Mouse (Mus musculus) lung, postnatal 0 days (tissue): ENCODE data around the gene Tnfrsf13c. TPM values are rescaled to one million over a fixed set of nuclear protein-coding genes. Genes with fewer than 3 reads are reported as not detected.

Experiments used
- ATAC-seq: fragments of 200-750 bp; cut with Nextera tagmentation; 2 replicates; pipeline ENCODE4 v1.8.0; 2017; ENCODE audit warnings: moderate library complexity
- DNase-seq: peaks from one replicate; pipeline ENCODE4 v3.0.0-alpha.2; 2016; ENCODE audit warnings: low spot score
- H3K27ac ChIP-seq: fragments of 300-500 bp; sonication (generic); 2 replicates; pipeline ENCODE4 v1.5.1; 2014; ENCODE audit warnings: antibody characterized with exemption, mild to moderate bottlenecking, low read length, mixed read lengths
- H3K27me3 ChIP-seq: fragments of 300-500 bp; sonication (generic); replicated peaks from 2 replicates; pipeline ENCODE4 v1.6.1; 2014; ENCODE audit warnings: low read length, mixed read lengths; ENCODE audit not compliant: insufficient read depth
- H3K36me3 ChIP-seq: fragments of 300-500 bp; sonication (generic); 2 replicates; pipeline ENCODE4 v1.6.1; 2014; ENCODE audit warnings: low read length, mixed read lengths; ENCODE audit not compliant: insufficient read depth
- H3K4me1 ChIP-seq: fragments of 300-500 bp; sonication (generic); 2 replicates; pipeline ENCODE4 v1.6.1; 2014; ENCODE audit warnings: antibody characterized with exemption, low read depth, low read length, mixed read lengths; ENCODE audit not compliant: insufficient read depth
- H3K4me2 ChIP-seq: fragments of 300-500 bp; sonication (generic); replicated peaks from 2 replicates; pipeline ENCODE4 v1.6.1; 2014; ENCODE audit warnings: low read depth, mild to moderate bottlenecking, low read length, moderate library complexity, mixed read lengths
- H3K4me3 ChIP-seq: fragments of 300-500 bp; sonication (generic); 2 replicates; pipeline ENCODE4 v1.5.1; 2014; ENCODE audit warnings: low read depth, low read length
- H3K9ac ChIP-seq: fragments of 300-500 bp; sonication (generic); replicated peaks from 2 replicates; pipeline ENCODE4 v1.6.1; 2014; ENCODE audit warnings: low read depth, mild to moderate bottlenecking
- H3K9me3 ChIP-seq: fragments of 300-500 bp; sonication (generic); 2 replicates; pipeline ENCODE4 v1.6.1; 2016; ENCODE audit warnings: low read length, mixed read lengths
- CTCF ChIP-seq: IDR thresholded peaks from 2 replicates; pipeline ENCODE4 v1.5.1; 2016; ENCODE audit warnings: antibody characterized with exemption, mild to moderate bottlenecking
- EP300 ChIP-seq: IDR thresholded peaks from 2 replicates; pipeline ENCODE4 v1.6.1; 2016; ENCODE audit warnings: antibody characterized with exemption, mild to moderate bottlenecking, control low read depth
- WGBS: fragments of 180-500 bp; shearing (Covaris S2); extraction: QIAGEN DNeasy Blood & Tissue Kit; methylation state at CpG from one replicate; pipeline ENCODE4 v1.1.7; 2014; 5-methylcytosine and 5-hydroxymethylcytosine counted together
- polyA plus RNA-seq: library from polyadenylated mRNA; unstranded; fragments of >200 nt; fragmentation: Nextera tagmentation; extraction: Ambion mirVana; gene quantifications from 2 replicates; pipeline ENCODE4 v1.2.1, GENCODE M21; 2015

Gene Tnfrsf13c
- polyA plus RNA-seq, 1 experiment from 2014 or later, result 0.07 TPM

- 81% methylated on average over 4 of the region's 4 CpGs for WGBS
- Histone ChIP-seq H3K9me3 (no peaks in the 10 kb centered on the region), H3K27me3 (no peaks in the 10 kb centered on the region), H3K4me1 (no peaks in the 10 kb centered on the region), H3K27ac (no peak overlapping the region), H3K9ac (no peak overlapping the region), H3K36me3 (peaks cover 54% of the 10 kb centered on the region), H3K4me2 (no peak overlapping the region), H3K4me3 (no peak overlapping the region)
- ATAC-seq (no peak), DNase-seq (no peak)
- no peak for TF ChIP-seq EP300
- no peak; the same call in 1 of the 2 replicates for TF ChIP-seq CTCF
Measured at GRCm38 (mm10) chr15:82187401-82187800, 36.8 kb downstream of the Tnfrsf13c start.

GRCm38 (mm10) chr15:82186931-82187330, 37.2 kb downstream of the Tnfrsf13c start:
- WGBS, result 70% methylated on average over 5 of the region's 5 CpGs
- H3K9ac ChIP-seq, result no peak overlapping the region
- DNase-seq, result no peak
- ATAC-seq, result no peak
- H3K4me2 ChIP-seq, result no peak overlapping the region
- no peak overlapping the region for H3K4me3 ChIP-seq
- H3K4me1 ChIP-seq, result no peaks in the 10 kb centered on the region
- peaks cover 59% of the 10 kb centered on the region for H3K36me3 ChIP-seq
- H3K9me3 ChIP-seq, result no peaks in the 10 kb centered on the region
- H3K27me3 ChIP-seq, result no peaks in the 10 kb centered on the region
- no peak overlapping the region for H3K27ac ChIP-seq
- TF ChIP-seq CTCF, result no peak
- TF ChIP-seq EP300, result no peak

GRCm38 (mm10) chr15:82186131-82186530, 38.0 kb downstream of the Tnfrsf13c start:
- DNase-seq, result no peak
- H3K9ac ChIP-seq, result no peak overlapping the region
- H3K27me3 ChIP-seq, result no peaks in the 10 kb centered on the region
- no peaks in the 10 kb centered on the region for H3K4me1 ChIP-seq
- 78% methylated on average over 14 of the region's 14 CpGs for WGBS
- TF ChIP-seq CTCF, result no peak
- no peak for TF ChIP-seq EP300
- no peak overlapping the region for H3K27ac ChIP-seq
- ATAC-seq, result no peak
- no peaks in the 10 kb centered on the region for H3K9me3 ChIP-seq
- H3K4me3 ChIP-seq, result no peak overlapping the region
- no peak overlapping the region for H3K4me2 ChIP-seq
- peaks cover 65% of the 10 kb centered on the region for H3K36me3 ChIP-seq

DNA sequence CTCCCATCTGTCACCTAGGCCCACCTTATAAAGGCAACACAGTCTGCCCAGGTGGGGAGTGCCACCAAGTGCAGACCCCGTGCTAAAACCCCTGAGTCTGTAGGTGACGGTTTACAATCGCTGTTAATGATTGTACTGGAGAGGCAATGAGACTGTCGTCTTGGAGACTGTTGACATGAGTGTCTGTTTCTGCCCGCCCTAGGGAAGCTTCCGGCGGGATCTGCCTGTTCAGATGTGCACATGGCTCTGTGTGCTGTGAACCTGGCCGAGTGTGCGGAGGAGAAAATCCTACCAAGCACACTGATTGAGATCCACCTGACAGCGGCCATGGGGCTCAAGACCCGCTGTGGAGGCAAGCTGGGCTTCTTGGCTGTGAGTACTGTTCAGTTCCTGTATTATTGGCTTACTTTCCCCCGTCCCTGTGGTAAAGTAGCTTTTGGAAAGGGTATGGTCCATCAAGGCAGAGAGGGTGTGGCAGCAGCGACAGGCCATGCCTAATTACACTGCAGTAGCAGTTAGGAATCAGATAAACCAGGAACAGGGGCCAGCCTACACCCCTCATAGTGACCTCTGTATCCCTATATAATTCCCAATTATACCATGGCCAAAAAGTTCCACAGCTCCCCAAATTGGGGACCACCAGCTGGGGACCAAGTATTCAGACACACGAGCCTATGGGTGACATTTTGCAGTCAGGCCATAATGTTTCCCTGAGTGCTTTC, 38.9 kb downstream of the Tnfrsf13c start:
- no peak overlapping the region for H3K4me2 ChIP-seq
- H3K9ac ChIP-seq, result no peak overlapping the region
- H3K4me3 ChIP-seq, result no peak overlapping the region
- H3K27me3 ChIP-seq, result no peaks in the 10 kb centered on the region
- 85% methylated on average over 14 of the region's 14 CpGs for WGBS
- DNase-seq (no peak), ATAC-seq (no peak)
- H3K4me1 ChIP-seq, result no peaks in the 10 kb centered on the region
- no peaks in the 10 kb centered on the region for H3K9me3 ChIP-seq
- H3K36me3 ChIP-seq, result peaks cover 69% of the 10 kb centered on the region
- no peak overlapping the region for H3K27ac ChIP-seq
- TF ChIP-seq EP300 (no peak), CTCF (no peak)

- 0 out of 2 replicates have a peak, but pooled peaks have one; percentile 16 for ATAC-seq
- H3K27me3 ChIP-seq, result no peaks in the 10 kb centered on the region
- no peaks in the 10 kb centered on the region for H3K4me1 ChIP-seq
- H3K27ac ChIP-seq, result no peak overlapping the region
- H3K4me3 ChIP-seq, result no peak overlapping the region
- no peaks in the 10 kb centered on the region for H3K9me3 ChIP-seq
- peaks cover 75% of the 10 kb centered on the region for H3K36me3 ChIP-seq
- no peak overlapping the region for H3K4me2 ChIP-seq
- WGBS, result 64% methylated on average over 10 of the region's 10 CpGs
- TF ChIP-seq CTCF (no peak), EP300 (no peak)
- DNase-seq, result no peak
- H3K9ac ChIP-seq, result no peak overlapping the region
Measured at GRCm38 (mm10) chr15:82184656-82185055, 39.5 kb downstream of the Tnfrsf13c start.

DNA sequence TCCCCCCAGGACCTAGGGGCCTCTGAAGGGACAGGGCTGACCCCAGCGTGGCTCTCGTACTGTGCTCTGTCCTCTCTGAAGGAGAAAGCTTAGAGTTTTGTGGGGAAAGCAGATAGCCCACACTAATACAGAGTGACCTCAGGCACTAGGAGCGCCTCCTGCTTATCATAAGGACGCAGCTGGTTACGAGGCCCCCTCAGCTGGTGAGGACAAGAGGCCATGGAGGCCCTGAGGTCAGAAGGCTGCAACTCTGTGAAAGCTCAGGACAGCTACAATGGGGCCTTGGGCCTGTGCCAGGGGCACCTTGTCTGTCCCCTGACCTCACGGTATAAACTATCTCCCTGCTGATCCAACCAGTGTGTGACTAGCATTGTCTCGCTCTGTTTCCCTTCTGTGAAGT, 40.0 kb downstream of the Tnfrsf13c start:
- H3K36me3 ChIP-seq, result peaks cover 79% of the 10 kb centered on the region
- H3K4me1 ChIP-seq, result no peaks in the 10 kb centered on the region
- no peak for TF ChIP-seq EP300
- H3K9me3 ChIP-seq, result no peaks in the 10 kb centered on the region
- H3K4me3 ChIP-seq, result no peak overlapping the region
- ATAC-seq (peak; percentile 28; the same call in 1 of the 2 replicates), DNase-seq (no peak)
- WGBS, result 60% methylated on average over 7 of the region's 7 CpGs
- H3K9ac ChIP-seq, result no peak overlapping the region
- no peak overlapping the region for H3K27ac ChIP-seq
- no peak overlapping the region for H3K4me2 ChIP-seq
- no peaks in the 10 kb centered on the region for H3K27me3 ChIP-seq
